Mouse (Mus musculus): Measurements from ENCODE around the gene Rab31.
"Not testable (repeated sequence)": the region's sequence is repeated elsewhere in the genome, so short reads cannot be mapped to it uniquely, and the experiment has no call there.

Gene Rab31

DNA sequence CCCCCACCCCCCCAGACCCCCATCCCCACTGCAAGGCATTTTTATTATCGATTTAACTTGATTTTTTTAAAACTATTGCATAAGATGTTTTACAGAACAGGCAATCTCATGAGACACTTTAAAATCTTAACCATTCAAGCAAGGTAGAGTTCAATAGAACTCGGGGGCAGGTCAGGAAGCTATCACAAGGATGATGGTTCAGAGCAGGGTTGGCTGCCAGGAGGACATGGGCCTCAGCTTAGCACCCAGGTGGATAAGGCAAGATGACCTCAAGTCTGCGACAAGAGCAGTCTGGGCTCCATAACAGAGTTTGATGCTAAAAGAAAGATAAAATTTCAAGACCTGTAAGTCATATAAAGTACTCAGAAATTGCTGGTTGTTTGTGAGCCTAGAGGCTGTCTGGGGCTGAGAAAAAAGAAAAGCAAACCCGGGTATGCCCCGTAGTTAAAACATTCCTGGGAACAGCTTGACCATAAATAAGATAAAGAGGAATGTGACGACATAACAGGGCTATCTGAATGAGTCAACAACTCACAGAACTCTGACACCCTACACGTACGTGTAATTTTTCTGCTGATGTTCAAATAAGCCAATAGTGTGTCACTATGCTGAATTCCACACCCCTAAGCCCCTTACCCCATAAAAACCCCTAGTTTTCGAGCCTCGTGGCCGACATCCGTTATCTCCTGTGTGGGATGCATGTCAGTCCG, 143.6 kb downstream of the Rab31 start:
- DNase-seq (ENCODE audit: low read depth, low spot score) = not testable (repeated sequence)

DNA sequence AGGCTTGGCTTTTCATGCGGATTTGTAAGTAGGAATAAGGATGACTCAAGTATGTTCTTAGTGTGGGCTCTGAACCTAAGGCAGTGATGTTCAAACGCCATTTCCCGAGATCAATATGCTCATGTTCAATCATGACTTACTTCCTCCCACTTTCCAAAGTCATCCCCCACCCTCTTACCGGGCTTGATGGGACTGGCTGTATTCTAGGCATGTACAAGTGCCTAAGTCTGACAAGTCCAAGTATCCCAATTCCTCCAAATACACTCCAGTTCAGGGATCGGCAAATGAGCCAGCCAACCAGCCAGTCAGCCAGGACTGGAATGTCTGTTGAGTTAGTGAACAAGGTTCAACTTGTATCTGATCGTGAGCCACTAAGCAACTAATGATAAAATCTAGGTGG, 146.3 kb downstream of the Rab31 start:
- DNase-seq (ENCODE audit: low read depth, low spot score) = no peak

DNA sequence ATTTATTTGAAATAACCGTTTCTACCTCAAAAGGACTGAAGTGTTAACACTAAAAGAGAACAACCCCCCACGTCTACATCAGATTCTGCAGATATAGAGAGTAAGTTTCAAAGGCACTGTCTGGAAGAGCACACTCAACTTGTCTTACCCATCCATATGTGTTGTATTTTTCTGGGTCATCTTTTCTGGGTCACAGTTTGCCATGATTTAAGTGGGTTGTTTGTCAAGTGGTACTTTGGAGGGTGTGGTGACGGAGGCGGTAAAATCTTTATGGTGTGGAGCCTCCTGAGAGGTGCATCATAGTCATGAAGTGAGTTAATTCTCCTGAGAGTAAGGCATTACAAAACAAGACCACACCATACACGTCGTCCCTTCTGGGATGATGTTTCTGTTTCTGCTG, 147.0 kb downstream of the Rab31 start:
- no peak for DNase-seq (ENCODE audit: low read depth, low spot score)

DNA sequence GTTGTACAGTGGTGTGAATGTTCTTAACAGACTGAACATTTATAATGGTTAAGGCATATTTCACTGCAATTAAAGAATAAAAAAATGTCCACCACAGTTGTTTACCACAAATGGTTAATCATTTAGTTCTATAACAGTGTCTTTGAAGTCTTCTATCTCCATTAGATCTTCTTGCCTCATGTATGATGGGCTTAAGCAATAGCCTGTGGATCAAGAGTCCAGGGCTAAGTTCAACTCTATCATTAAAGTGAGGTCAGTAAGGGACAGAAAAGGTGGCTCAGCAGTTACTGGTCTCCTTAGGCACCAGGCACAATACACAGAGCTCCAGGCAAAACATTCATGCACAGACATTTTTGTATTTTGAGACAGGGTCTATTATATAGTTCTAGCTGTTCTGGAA, 149.4 kb downstream of the Rab31 start:
- DNase-seq (ENCODE audit: low read depth, low spot score) = no peak

DNA sequence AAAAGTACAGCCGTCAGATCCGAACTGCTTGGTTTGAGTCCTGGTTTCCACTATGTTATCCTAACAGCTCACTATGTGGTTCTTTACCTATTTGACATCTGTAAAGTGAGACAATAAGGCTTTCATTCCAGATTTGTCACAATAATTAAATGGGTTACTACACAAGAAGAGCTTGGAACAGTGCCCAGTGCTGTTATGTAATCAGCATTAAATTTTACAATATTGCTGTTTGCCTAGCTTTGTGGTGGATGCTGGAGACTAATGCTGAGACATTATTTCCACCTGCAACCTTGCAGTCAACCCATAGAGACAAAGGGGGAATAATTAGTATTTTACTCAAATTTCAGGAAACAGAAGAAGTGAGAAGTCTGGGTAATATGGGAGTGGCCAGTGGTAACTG, 154.1 kb downstream of the Rab31 start:
- DNase-seq (ENCODE audit: low read depth, low spot score) = no peak

DNA sequence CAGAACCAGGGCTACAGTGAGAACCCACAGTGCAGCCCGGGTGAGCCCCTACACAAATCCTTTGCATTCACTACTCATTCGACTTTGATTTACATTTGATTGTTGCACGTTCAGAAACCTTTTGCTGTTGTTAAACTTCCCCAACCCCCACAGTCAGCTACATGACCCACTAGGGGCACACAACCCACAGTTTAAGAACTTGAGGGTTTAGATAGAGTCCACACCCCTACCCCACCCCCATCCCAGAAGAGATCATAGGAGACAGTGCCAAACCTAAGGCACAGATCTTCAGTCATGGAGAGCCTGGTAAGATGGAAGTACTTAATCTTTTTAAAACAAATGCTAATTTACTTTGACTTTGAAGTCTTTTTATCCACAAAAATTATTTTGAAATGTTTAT, 156.9 kb downstream of the Rab31 start:
- no peak for DNase-seq (ENCODE audit: low read depth, low spot score)

DNA sequence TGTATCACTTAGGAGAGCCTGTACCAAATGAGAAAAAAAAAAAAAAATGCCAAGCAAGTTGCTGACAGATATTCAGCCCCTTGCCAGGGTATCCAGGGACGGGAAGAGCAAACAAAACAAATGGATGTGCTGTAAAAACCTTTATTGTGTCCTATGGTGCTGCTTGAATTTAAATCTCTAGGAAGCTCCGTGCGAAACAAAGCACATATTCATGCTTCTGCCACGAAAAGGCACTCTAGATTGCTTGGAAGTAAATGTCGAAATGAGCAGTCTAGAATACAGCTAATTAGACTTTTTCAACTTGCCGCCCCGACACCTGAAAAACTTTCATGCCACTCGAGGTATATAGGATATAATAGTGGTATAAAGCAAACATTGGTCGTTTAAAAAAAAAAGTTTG, 158.1 kb downstream of the Rab31 start:
- DNase-seq (ENCODE audit: low read depth, low spot score) = no peak

DNA sequence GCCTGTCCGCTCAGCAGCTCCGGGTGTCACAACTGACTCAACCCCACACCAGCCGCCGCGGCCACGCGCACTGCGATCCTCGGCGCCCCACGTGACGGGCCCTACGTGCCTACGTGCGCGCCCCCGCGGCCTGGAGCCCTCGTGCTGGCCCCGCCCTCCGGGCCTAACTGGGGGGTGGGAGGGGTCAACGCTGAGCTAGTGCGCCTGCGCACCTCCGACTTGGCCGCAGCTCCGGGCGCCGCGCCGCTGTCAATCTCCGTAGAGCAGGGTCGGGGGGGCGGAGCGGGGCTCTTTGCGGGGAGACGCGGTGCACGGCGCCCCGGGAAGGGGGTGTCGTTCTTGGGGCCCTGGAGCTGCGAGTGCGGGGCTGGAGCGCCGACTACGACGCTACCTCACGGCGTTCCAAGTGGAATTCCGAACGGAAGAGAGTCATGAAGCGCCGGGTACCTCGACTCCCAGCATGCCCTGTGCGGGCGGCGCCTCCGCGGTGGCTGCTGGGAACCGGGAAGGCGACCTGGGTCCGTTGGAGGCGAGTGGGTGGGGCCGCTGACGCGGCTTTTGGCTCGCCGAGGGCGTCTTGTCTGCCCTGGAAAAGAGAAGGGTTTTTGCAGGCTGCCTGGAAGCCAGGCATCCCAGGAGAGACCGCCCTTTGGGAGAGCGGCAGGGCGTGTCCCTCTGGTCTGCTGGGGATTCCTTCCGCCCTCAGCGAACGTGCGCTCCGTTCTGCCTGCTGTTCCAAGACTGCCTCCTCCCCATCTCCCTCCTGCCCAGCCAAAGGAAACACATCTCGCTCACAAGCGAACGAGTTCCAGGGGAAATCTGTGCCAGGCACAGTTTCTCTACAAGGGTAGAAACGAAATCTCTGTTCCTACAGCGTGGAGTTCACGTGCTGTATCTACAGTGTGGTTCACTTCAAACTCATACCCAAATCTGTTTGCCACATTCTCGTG, 158.8 kb downstream of the Rab31 start, which contains the start of gene Vapa:
TSS of gene Vapa (minus strand) at position 93 of the 950 bp plus-strand sequence.
- DNase-seq (ENCODE audit: low read depth, low spot score) = peak; percentile 94

DNA sequence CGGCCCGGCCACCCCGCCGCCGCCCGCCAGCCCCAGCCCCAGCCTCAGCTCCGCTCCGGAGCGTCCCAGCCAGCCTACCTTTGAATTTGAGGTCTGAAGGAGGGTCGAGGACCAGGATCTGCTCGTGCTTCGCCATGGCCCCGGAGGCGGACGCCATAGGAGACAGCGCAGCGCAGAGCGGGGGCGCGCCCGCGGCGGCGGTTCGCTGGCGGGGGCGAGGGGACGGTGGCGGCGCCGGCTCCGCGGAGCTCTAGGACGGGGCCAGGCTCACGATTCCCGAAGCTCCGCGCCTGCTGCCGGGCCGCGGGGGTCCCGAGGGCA, 159.4 kb downstream of the Rab31 start:
- no peak for DNase-seq (ENCODE audit: low read depth, low spot score)

DNA sequence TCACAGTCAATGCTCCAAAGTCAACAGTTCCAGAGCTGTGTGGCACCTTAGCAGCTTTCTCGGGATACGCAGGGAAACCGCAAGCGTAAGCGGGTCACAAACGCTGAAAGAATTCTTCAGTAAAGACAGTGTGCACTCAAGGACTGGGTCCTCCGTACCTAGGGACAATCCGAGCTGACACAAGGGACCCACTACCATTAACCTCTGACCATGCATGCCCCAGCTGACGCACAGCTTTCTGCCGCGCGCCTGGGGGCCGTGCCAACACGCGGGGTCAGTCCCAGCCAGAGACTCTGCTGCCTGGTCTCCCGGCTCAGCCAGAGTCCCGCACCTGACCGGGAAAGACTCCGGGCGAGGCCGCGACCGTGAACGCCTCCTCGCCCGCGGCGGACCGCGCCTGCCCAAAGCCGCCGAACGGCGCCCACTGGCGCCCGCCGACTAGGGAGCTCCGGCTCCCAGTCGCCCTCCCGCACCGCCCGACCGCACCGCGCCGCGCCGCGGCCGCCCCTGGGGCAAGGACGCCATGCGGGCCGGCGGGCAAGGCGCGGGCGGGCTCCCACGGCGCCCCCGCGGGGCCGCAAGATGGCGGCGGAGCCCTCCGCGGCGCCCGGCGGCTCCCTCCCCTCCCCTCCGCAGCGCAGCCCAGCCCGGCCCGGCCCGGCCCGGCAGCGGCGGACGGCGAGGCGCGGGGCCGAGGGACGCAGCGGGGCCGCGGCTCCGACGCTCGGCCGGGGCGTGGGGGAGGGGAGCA, 160.0 kb downstream of the Rab31 start:
- DNase-seq (ENCODE audit: low read depth, low spot score) = peak; percentile 41

DNA sequence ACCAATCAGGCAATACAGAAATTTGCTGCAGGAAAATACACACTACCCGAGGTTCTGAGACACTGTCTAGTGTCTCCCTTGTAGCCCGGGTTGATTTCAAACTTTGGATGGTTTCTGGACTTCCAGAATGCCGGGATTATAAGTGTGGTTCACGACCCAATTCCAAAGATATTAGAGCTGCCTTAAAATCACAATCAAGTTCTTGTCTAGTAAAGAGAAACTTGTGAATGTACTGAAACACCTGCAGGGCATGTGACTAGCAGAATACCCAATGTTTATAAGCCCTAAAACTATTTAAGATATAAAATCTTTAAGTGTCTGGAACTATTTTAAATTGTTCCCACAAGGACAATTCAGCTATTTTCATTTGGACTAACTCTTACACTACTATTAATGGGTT, 160.8 kb downstream of the Rab31 start:
- DNase-seq (ENCODE audit: low read depth, low spot score) = no peak

DNA sequence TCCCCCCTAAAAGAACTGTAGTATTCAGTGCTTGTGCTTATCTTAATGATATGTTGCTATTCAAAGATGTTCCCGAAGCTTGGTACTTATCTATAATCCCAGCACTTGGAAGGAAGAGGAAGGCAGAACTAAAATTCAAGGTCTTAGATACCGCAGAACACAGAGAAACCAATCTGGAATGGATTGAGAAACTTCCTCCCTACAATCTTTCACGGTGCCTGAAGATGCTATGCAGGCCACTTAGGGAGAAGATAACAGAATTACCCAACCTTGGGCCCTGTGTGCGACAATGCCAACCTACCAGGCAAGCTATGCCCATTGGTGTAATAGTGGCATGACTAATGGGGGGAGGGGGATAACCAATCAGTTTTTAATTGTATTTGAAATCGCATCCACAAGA, 163.8 kb downstream of the Rab31 start:
- DNase-seq (ENCODE audit: low read depth, low spot score) = no peak

DNA sequence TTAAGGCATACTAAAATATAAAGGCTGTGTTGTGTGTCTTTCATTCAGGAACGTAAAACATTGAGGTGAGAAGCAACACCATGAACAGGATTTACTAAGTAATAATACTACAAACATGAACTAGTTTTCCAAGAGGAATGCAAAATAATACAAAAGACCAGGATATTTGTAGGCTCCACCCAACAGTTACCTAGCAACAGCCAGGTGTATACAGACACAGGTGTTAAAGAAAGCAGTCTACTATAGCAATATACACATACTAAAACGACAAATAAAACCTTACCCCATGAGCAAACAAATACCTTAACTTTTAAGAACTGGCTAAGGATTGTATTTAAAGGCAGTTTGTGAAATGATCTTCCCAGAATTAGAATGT, 164.3 kb downstream of the Rab31 start:
- no peak for DNase-seq (ENCODE audit: low read depth, low spot score)

DNA sequence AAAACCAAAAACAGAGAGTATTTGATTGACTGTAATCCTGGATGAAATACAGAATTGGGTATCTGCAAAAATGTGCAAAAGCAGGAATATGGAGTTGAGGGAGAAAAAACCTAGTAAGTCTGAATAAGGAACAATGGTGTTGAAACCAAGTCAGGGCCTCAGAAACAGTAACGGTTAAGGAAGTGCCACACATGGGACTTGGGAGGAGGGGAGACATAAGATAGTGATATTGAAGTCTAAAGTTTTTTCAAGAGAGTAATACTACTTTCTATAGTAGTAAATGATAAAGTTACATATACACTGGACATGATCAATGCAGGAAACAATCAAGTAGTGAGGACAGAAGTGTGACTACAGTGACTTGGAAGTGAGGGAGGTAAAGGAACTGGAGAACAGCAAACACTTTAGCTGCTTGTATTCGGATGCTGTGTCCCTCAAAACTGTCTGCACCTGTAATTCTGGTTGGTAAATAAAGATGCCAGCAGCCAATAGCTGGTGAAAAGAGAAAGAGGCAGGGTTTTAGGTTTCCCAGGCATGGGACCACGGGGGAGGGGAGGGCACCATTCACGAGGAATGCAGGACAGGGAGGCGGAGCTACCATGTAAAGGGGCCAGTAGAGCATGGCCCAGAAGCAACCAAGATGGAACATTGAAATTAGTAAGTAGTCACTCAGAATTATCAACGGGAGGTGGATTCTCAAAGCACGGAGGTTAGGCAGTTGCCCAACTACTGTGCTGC, 164.8 kb downstream of the Rab31 start:
- DNase-seq (ENCODE audit: low read depth, low spot score) = no peak

DNA sequence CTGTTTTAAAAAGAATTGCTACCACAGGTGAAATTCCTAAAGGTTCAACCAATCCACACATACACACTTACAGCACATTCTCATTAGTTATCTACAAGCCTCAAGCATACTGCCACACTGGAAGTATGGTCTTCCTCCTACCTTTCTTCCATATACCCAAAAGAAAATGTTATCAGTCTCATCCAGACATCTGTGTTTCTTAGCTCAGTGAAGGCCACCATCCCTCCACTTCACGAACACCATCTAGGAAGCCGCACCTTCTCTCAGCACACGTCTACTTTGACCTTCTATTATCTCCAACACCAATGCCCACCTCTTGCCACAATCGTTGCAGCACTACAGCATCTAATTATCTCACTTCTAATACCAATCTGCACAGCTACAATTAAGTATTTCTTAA, 166.5 kb downstream of the Rab31 start:
- DNase-seq (ENCODE audit: low read depth, low spot score) = peak; percentile 46

DNA sequence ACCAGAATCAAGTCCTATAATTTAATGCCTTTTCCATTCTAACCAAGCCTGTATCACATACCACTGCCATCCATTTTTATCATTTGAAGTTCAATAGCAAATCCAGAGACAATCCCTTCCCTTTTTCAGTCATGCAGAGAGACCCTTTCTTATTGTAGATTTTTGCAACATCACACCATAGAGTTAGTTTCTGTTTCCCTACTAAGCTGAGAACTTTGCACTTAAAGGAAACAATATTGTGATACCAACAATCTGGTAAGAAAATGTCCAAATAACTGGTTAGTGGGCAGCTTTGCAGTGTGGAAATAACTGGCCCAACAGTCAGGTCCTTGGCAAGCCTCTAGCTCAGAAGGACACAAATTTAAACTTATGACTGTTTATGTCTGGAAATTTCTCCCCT, 167.7 kb downstream of the Rab31 start:
- DNase-seq (ENCODE audit: low read depth, low spot score) = no peak

DNA sequence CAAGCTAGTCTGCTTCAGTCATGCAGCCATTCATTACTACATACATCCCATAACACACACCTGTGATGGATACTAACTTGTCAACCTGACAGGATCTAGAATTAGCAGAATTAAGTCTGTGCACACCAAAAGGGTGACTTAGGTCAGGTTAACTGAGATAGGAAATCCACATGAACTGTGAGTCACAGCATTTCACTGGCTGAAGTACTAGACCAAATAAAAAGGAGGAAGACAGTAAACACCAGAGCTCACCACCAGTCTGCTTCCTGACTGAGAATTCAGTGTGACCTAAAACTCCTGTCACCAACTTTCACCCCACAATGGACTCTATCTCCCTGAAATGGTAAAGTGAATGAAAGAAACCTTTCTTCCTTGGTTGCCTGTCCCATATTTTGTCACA, 168.2 kb downstream of the Rab31 start:
- DNase-seq (ENCODE audit: low read depth, low spot score) = no peak
